Mouse (Mus musculus) skeletal muscle tissue, postnatal 0 days (tissue): ENCODE results near the gene Gm8871. TPM values are rescaled to one million over a fixed set of nuclear protein-coding genes. Genes with fewer than 3 reads are reported as not detected.

Source experiments
- polyA plus RNA-seq: library from polyadenylated mRNA; unstranded; fragments of >200 nt; fragmentation: Nextera tagmentation; extraction: Ambion mirVana; gene quantifications from 2 replicates; pipeline ENCODE4 v1.2.1, GENCODE M21; 2015

Gene Gm8871
- not detected in 2 replicates for polyA plus RNA-seq

GRCm38 (mm10) chr5:10947505-10947904 lies at the start of gene Gm8871, which contains the start of gene Gm8857:
Gene Gm8871, plus strand, starts transcription at chr5:10947805.
Gene Gm8857, plus strand, starts transcription at chr5:10947807.

Other genes with a start within 250 kb of the Gm8871 start
- gene Gm8857, start within 50 bp of the Gm8871 start, polyA plus RNA-seq: not detected in 2 replicates
- not detected in 2 replicates for gene Gm8879, start 179.8 kb downstream of the Gm8871 start, polyA plus RNA-seq
- gene Gm5861, start 235.3 kb downstream of the Gm8871 start, polyA plus RNA-seq: not detected in 2 replicates